Mouse (Mus musculus): ENCODE measurements around the gene Ghrhr.

- TF ChIP-seq CTCF (IDR thresholded peaks at IDR 0.05; ENCODE audit: low read depth, low read length) = no peak
- no peak for TF ChIP-seq POLR2A (IDR thresholded peaks at IDR 0.05; ENCODE audit: extremely low read depth, insufficient read depth, low read length)
These were observed 61.8 kb downstream of the Ghrhr start for GRCm38 (mm10) chr6:55437919-55438318.
